Mouse (Mus musculus) cortical plate, adult 2 months (tissue): ENCODE results near the gene Unc45b. TPM values are rescaled to one million over a fixed set of nuclear protein-coding genes. Genes with fewer than 3 reads are reported as not detected.
A peak's percentile ranks its signal among the peaks of the same experiment; 100 is the strongest.

Source experiments
- H3K27ac ChIP-seq: fragments of 200-500 bp; 2 replicates; pipeline ENCODE4 v1.5.1; 2012; ENCODE audit warnings: low read length, control low read depth, inconsistent platforms; ENCODE audit not compliant: insufficient read depth
- H3K4me1 ChIP-seq: fragments of 200-500 bp; 2 replicates; pipeline ENCODE4 v1.6.1; 2011; ENCODE audit warnings: low read length; ENCODE audit not compliant: control insufficient read depth, insufficient read depth
- H3K4me3 ChIP-seq: fragments of 200-500 bp; 2 replicates; pipeline ENCODE4 v1.5.1; 2011; ENCODE audit warnings: mild to moderate bottlenecking, low read length, control low read depth; ENCODE audit not compliant: insufficient read depth
- CTCF ChIP-seq: fragments of 200-500 bp; IDR thresholded peaks from 2 replicates; pipeline ENCODE4 v1.5.1; 2011; ENCODE audit warnings: mild to moderate bottlenecking, control low read depth, low read length; ENCODE audit not compliant: insufficient read depth; ENCODE audit errors: extremely low read depth
- POLR2A ChIP-seq: fragments of 200-500 bp; IDR thresholded peaks from 2 replicates; pipeline ENCODE4 v1.6.1; 2011; ENCODE audit warnings: mild to moderate bottlenecking, low read length, control low read depth; ENCODE audit not compliant: insufficient read depth; ENCODE audit errors: extremely low read depth
- polyA plus RNA-seq: library from polyadenylated mRNA; depleted of rRNA; stranded (reverse); fragments of >200 nt; gene quantifications from 2 replicates; pipeline ENCODE4 v1.2.3, GENCODE M21; 2012

The Unc45b gene
- polyA plus RNA-seq, 1 experiment, result 2.0 TPM

DNA sequence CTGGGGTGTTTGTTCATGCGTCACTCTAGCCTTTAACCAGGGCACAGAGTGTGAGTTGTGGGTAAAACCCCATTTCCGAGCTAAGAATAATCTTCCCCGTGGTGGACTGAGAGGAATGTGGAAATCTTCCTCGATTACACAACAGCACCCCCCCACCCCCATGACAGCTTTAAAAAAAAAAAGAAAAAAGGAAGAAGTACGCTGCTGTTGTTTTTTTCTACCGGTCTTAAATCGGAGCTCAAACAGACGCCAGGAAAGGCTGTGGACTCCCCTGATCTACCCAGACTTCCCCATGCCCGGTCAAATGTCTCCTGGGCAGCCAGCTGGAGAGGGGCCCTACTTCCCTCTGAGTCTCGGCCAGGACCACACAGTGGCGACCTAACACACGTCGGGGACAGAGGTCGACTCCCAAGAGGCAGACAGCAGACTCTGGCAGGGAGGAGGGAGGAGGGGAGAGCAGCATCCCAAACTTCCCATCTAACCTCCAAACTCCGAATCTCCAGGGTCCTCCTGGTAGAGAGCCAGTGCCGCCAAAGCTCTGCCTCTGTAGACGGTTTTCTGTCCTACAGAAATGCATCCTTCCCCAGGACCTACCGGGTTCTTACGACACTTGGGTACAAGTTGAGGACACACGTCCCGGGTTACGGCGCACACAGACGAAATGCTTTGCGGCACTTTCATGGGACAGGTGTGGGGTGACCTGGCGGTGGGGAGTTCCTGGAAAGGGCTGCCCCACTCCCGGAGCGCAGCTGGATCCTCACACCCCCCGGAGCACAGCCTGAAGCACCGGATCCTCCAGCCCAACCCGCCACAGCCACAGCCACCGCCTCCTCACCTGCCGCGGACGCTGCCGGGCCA lies 39.9 kb upstream of the Unc45b start:
- TF ChIP-seq POLR2A (no peak), CTCF (no peak)
- Histone ChIP-seq H3K4me3 (peak overlapping the region; percentile 57), H3K4me1 (no peaks in the 10 kb centered on the region), H3K27ac (peak overlapping the region; percentile 80)

DNA sequence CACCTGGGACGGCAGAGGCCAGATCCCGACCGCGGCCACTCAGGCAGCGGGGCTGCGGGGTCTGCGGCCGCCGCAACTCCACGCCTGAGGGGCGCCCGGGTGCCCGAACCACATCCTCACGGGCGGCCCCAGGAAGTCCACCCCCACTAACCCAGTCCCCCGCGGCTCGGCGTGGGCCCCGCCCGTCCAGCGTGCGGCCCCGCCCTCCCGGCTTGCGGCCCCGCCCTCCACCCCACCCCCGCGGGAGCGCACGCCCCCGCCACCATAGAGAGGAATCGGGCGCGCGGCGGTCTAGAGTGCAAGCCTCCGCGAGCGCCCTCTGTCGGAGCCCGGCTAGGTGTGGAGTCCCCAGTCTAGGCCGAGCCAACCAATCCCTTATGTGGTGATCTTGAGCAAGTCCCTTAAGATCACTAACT lies 39.3 kb upstream of the Unc45b start, which contains the start of gene Rffl:
Rffl (minus strand) TSS at position 180 of the 416 bp plus-strand sequence.
- no peaks in the 10 kb centered on the region for H3K4me1 ChIP-seq
- H3K4me3 ChIP-seq, result peak within 1 kb of the TSS; percentile 57
- no peak for TF ChIP-seq POLR2A
- TF ChIP-seq CTCF, result peak; percentile 61
- peak within 1 kb of the TSS; percentile 80 for H3K27ac ChIP-seq

DNA sequence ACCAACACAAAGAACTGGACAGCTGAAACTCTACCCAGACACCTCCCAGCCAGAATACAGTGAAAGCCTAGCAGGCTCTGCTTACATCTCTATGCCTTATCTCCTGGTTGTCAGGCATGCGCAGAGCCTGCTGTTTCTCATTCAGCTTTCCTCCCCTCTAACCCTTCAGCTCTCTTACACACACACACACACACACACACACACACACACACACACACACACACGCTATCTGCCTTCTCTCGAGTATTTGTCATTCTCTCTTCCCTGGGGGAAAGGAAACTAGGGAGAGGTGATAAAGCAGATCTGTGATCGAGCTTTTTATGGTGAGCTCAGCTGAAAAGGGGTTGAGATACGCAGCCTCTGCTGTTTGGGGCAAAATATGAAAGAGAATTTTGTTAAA lies 35.4 kb upstream of the Unc45b start:
- Histone ChIP-seq H3K4me3 (no peak overlapping the region), H3K4me1 (no peaks in the 10 kb centered on the region), H3K27ac (no peak overlapping the region)
- TF ChIP-seq POLR2A (no peak), CTCF (no peak)

DNA sequence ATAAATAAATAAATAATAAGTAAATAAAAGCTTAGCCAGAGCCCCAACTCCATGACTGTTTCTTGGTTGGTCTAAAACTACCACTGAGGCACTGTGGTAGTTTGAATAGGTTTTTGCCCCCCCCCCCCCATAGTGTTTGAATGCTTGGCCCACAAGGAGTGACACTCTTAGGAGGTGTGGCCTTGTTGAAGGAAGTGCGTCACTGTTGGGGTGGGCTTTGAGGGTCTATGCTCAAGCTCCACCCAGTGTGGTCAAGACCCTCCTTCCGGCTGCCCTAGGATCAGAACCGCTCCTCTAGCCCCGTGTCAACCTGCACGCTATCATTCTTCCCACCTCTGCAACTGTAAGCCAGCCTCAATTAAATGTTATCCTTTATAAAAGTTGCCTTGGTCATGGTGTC lies 34.7 kb upstream of the Unc45b start:
- Histone ChIP-seq H3K4me1 (no peaks in the 10 kb centered on the region), H3K4me3 (no peak overlapping the region), H3K27ac (no peak overlapping the region)
- no peak for TF ChIP-seq CTCF
- no peak for TF ChIP-seq POLR2A

DNA sequence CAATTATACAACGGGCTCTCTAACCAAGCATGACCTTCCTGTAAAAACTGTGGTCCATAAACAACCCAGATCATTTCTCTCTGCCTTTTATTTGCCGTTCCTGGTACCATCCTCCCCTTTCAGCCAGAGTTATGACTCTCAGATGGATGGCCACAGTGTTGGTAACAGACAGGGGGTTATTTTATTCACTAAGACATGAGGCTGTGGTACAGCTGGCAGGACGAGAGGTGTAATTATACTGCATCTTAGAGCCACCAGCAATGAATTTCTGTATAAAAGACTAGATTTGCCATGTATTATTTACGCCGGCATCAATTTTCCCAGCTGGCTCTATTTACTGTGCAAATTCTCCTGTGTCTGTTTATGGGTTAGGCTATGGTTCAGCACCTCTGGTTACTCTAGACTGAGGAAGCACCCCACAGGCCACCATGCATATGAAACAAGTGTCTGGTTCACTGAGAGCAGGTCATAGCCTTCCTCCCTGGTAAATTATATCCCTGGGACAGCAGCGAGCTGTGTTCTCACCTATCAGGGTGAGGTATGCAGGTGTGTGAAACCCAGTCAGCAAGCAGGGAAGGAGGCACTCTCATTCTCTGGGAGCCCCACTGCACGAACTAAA lies 32.5 kb upstream of the Unc45b start:
- Histone ChIP-seq H3K4me1 (no peaks in the 10 kb centered on the region), H3K4me3 (no peak overlapping the region), H3K27ac (no peak overlapping the region)
- TF ChIP-seq CTCF (no peak), POLR2A (no peak)

DNA sequence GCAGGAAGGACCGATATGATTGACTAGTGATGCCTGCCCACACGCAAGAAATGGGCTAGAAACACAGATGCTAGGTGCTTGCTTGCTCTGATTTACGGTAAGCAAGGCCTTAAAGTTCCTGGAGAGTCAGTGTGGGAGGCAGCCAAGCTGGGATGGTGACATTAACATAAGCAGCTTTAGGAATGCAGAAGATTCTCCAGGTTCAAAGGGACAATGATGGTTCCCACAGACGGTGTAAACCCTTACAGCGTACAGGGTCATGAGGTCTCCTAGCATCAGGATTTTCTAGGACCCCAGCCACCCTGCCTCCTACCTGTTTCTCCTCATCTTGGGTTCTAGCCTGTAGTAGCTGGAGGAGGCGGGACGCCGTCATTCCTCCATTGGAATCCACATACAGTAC lies 27.2 kb upstream of the Unc45b start:
- TF ChIP-seq POLR2A (no peak), CTCF (no peak)
- Histone ChIP-seq H3K27ac (no peak overlapping the region), H3K4me1 (no peaks in the 10 kb centered on the region), H3K4me3 (no peak overlapping the region)

DNA sequence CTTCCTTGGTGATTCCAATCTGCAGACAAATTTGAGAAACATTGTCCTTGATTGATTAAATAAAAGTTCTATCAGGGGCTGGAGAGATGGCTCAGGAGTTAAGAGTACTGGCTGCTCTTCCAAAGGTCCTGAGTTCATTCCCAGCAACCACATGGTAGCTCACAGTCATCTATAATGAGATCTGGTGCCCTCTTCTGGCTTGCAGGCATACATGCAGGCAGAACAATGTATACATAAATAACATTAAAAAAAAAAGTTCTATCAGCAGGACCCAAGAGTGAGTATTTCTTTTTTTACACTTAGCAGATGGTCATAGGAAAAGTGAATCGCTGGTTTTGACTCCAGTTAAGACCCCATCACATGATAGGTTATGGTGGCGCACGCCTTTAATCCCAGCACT lies 23.8 kb upstream of the Unc45b start:
- no peak overlapping the region for H3K27ac ChIP-seq
- TF ChIP-seq CTCF (no peak), POLR2A (no peak)
- no peak overlapping the region for H3K4me3 ChIP-seq
- H3K4me1 ChIP-seq, result 0 out of 2 replicates have a peak, but pooled peaks cover 2% of the 10 kb centered on the region

DNA sequence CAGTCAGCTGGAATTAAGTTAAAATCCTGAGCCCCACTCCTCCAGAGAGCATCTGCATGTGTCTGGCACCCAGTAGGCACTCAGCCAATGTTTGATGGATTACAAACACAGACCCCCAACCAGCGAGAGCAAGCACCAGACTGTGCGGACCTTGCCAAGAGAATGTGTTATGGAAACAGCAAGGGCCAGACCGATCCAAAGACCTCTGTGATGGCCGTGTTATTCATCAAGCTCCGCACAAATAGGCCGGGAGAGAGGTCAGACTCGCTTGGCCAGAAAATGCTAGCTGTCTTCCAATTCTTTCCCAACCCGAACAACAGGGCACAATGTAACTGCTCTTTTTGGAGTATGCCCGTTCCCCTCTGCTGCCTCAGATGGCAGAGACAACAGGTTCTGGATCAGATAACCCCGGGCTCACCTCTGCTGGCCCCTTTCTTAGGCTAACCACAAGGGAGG lies 21.8 kb upstream of the Unc45b start:
- TF ChIP-seq POLR2A, result no peak
- no peak for TF ChIP-seq CTCF
- Histone ChIP-seq H3K4me1 (0 out of 2 replicates have a peak, but pooled peaks cover 2% of the 10 kb centered on the region), H3K27ac (no peak overlapping the region), H3K4me3 (no peak overlapping the region; the same call in 1 of the 2 replicates)

DNA sequence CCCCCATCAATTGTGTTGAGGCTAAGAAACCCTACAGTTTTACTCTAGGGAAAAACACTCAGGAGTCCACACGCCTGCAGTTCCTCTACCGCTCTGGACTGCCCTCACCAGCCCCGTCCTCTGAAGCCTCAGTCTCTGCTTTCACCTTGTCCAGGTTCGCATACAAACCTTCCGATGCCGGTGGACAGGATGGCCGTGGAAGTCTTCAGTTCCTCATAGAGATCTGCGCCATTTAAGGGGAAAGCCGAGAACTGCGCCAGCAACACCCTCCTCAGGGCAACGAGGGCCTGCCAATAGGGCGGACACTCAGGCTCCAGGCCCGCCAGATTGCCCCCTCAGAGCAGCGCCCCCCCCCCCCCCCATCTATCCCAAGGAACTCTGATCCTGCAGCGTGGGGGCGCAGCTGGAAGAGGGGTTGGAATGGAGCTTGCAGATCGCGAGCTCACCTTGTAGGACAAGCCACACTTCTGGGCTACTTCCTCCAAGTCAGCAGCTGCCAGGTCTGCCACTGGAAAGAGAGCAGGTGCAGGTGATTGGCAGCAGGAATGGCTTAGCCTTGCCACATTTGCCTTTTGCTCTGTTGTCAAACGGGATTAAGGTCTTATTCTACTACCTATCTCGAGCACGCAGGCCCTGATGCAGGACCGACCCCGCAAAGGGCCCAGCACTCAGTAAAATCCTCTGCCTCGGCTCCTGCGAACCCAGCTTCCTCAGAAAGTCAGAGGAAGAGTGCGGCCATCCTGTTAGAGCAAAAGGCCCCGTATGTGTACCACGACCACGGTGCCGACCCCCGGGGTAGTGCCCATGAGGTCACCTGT lies 20.6 kb upstream of the Unc45b start:
- Histone ChIP-seq H3K4me1 (0 out of 2 replicates have a peak, but pooled peaks cover 2% of the 10 kb centered on the region), H3K4me3 (peak overlapping the region; percentile 67), H3K27ac (no peak overlapping the region)
- no peak for TF ChIP-seq CTCF
- TF ChIP-seq POLR2A, result no peak

DNA sequence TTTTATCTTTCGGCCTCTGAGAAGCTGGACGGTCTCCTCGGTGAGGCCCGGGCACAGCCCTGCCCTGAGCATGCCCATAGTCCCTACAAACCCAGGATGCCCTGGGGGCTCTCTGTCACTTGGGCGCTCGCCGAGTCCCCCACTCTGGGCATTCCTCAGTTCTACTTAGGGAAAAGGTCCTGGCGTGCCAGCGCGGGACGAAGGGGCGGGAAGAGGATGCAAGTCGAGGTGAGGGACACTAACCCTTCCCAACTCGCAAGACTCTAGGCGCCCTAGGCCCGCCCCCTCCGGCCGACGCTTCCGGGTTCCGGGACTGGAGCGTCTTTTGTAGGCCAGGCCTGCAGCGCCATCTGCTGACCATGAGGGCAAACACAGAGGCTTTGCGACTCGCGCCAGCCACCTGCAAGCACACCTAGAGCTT lies 20.0 kb upstream of the Unc45b start, which contains the start of gene Rad51d:
Rad51d (minus strand) TSS at position 273 of the 421 bp plus-strand sequence.
- Histone ChIP-seq H3K4me1 (0 out of 2 replicates have a peak, but pooled peaks cover 2% of the 10 kb centered on the region), H3K4me3 (peak within 1 kb of the TSS; percentile 67), H3K27ac (no peak within 1 kb of the TSS)
- TF ChIP-seq POLR2A, result peak; percentile 70; the same call in 1 of the 2 replicates
- peak; percentile 84 for TF ChIP-seq CTCF
